Mouse (Mus musculus) B cell, adult (primary cell): ENCODE measurements around the gene Hsd17b2. TPM values are rescaled to one million over a fixed set of nuclear protein-coding genes. Genes with fewer than 3 reads are reported as not detected.

ENCODE experiments used
- total RNA-seq: library from RNA; stranded (reverse); gene quantifications from 4 replicates; pipeline ENCODE4 v1.2.4, GENCODE M21; 2023; ENCODE audit not compliant: inconsistent age

The Hsd17b2 gene
- total RNA-seq, result not detected in 4 replicates

GRCm38 (mm10) chr8:117701859-117702258, at the start of gene Hsd17b2:
Hsd17b2 (plus strand) TSS chr8:117701904.

DNA sequence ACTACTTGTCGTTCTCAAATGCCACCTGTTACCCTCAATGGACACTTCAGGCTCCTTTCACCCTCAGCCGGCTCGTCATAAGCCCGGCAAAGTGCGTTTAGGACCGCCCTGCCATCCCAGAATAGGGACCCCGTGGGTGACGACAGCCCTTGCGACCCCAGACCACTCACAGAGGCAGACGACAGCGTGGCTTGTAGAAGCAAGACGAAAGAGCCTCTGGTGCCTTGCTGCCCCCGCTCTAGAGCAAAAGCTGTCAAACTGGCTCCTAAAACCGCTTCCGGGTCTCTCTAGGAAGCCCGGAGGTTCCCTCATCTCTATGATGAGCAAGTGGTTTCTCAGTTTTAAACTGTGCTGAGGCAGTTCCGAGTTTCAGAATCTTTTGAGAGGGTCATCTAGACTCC, 28.3 kb upstream of the Hsd17b2 start, which contains the start of gene Sdr42e1:
TSS of gene Sdr42e1 (minus strand) at position 260 of the 401 bp plus-strand sequence.

DNA sequence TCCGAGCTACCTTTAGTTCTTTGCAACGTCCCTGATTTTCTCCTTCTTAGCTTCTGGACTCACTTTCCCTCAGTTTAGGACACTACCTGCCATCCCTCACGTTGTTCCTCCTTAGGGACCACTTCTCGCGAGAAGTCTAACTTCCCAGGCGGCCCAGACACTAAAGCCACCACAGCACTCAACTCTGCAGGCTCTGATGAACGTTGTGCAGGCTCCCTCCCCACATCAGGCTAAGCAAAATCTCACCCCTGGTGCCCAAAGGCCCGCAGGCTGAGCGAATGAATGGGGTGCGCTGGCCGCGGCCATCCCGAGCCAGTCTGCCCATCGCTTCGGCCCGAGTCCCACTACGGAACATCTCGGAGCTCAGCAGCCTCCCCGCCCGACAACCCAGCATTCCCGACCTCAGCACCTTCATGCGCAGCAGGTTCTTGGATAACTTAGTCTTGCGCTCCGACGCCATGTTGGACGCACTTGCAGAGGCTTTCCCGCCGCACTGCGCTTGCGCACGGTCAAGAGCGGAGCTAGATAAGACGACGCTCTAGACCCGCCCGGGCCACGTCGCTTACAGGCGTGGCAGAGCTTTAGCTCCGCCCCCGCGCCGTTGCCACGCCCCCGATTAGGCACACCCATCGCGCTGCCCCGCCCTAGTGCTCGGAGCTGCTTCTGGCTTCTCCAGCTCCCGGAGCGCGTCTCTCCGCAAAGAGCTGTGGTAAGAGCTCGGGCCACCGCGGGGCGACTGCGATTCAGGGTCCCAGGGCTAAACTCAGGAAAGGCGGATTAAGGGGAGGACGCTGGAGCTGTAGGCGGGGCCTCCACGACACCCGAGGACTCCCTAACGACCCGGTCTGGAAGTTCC, 100.0 kb downstream of the Hsd17b2 start, which contains the start of gene Mphosph6:
TSS of gene Mphosph6 (minus strand) at position 501 of the 856 bp plus-strand sequence.

Other genes with a start within 250 kb of the Hsd17b2 start
- gene Plcg2, start 203.6 kb upstream of the Hsd17b2 start, total RNA-seq, result 273 to 294 TPM (median 281 TPM) in 4 replicates
- 1.00 to 3.2 TPM (median 1.9 TPM) in 4 replicates for gene Sdr42e1, start 28.2 kb upstream of the Hsd17b2 start, total RNA-seq
- 19.1 to 26.1 TPM (median 19.7 TPM) in 4 replicates for gene Mphosph6, start 100.0 kb downstream of the Hsd17b2 start, total RNA-seq